Mouse (Mus musculus): ENCODE results near the gene Ccr8.

- TF ChIP-seq CTCF (IDR thresholded peaks at IDR 0.05; ENCODE audit: low read depth) (no peak), EP300 (optimal IDR thresholded peaks at IDR 0.05) (no peak)
These were observed 42.5 kb upstream of the Ccr8 start for GRCm38 (mm10) chr9:120049407-120049806.
